Mouse (Mus musculus) gonadal fat pad, adult 2 months (tissue): ENCODE results near the gene Itga10. TPM values are rescaled to one million over a fixed set of nuclear protein-coding genes. Genes with fewer than 3 reads are reported as not detected.

Experiments
- polyA plus RNA-seq: library from polyadenylated mRNA; depleted of rRNA; stranded (reverse); fragments of >200 nt; gene quantifications from 2 replicates; pipeline ENCODE4 v1.2.3, GENCODE M21; 2012; rRNA removed

Itga10 gene
- polyA plus RNA-seq, 1 experiment, result 2.5 TPM

Other genes with a start within 250 kb of the Itga10 start
- not detected in 2 replicates for gene BC107364, start 193.3 kb upstream of the Itga10 start, polyA plus RNA-seq
- 0.16 and 0.55 TPM in 2 replicates for gene Hfe2, start 120.4 kb upstream of the Itga10 start, polyA plus RNA-seq
- gene Txnip, start 87.6 kb upstream of the Itga10 start, polyA plus RNA-seq, result 664 and 966 TPM in 2 replicates
- 0.39 TPM in 1 of 2 replicates, not detected in the other for gene Gm16253, start 68.6 kb upstream of the Itga10 start, polyA plus RNA-seq
- gene Polr3gl, start 51.4 kb upstream of the Itga10 start, polyA plus RNA-seq, result 12.6 and 13.7 TPM in 2 replicates
- 0.34 and 0.37 TPM in 2 replicates for gene Ankrd34a, start 48.9 kb upstream of the Itga10 start, polyA plus RNA-seq
- 20.6 and 21.5 TPM in 2 replicates for gene Lix1l, start 44.4 kb upstream of the Itga10 start, polyA plus RNA-seq
- gene Rbm8a, start 15.7 kb upstream of the Itga10 start, polyA plus RNA-seq, result 6.5 and 12.6 TPM in 2 replicates
- gene Pex11b, start 10.2 kb upstream of the Itga10 start, polyA plus RNA-seq, result 55.1 and 57.9 TPM in 2 replicates
- gene Gm42957, start 10.1 kb upstream of the Itga10 start, polyA plus RNA-seq, result 0.09 and 0.10 TPM in 2 replicates
- 1.8 and 2.2 TPM in 2 replicates for gene Ankrd35, start 24.5 kb downstream of the Itga10 start, polyA plus RNA-seq
- gene Pias3, start 50.8 kb downstream of the Itga10 start, polyA plus RNA-seq, result 23.4 and 29.1 TPM in 2 replicates
- gene Nudt17, start 63.0 kb downstream of the Itga10 start, polyA plus RNA-seq, result 0.72 and 1.3 TPM in 2 replicates
- gene Polr3c, start 82.0 kb downstream of the Itga10 start, polyA plus RNA-seq, result 28.4 and 29.9 TPM in 2 replicates
- gene Rnf115, start 82.1 kb downstream of the Itga10 start, polyA plus RNA-seq, result 21.4 and 26.2 TPM in 2 replicates
- 49.3 and 91.8 TPM in 2 replicates for gene Pdzk1, start 183.7 kb downstream of the Itga10 start, polyA plus RNA-seq
- 0.53 and 0.82 TPM in 2 replicates for gene Cd160, start 183.8 kb downstream of the Itga10 start, polyA plus RNA-seq